Mouse (Mus musculus): ENCODE measurements around the gene Vps53.
"Not testable (repeated sequence)": the region's sequence is repeated elsewhere in the genome, so short reads cannot be mapped to it uniquely, and the experiment has no call there.

The Vps53 gene

DNA sequence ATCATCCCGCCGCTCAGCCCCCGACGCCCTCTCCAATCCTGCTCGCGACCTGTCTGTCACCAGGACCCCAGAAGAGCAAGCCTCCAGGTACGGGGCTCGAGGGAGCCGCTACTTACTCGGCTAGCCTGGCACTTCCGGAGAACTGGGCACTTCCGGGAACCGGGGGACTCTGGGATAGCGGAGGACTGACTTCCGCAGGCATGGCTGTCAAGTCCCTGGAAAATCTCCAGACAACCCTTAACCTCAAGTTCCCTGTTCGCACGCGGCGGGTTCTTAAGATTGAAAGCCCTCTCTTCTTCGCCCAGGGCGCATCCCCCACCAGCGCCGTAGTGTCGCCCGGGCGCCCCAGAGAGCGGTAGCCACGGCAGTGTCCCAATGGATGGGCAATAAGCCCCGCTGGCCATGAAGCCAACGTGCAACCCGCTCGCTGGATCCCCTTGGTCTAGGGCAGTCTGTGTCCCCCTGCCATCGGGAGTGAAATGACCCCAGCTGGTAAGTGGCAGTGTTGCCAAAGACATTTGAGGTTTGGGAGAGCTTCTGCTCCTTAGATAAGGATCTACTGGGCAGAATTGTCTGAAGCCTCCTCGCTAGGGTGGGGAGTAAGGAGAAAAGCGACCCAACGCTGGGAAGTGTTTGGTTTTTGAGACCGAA lies at the start of gene Vps53, which contains the start of gene Fam57a:
Gene Vps53, minus strand, starts transcription at position 153 of the 651 bp plus-strand sequence.
Gene Fam57a, plus strand, starts transcription at position 177 of the 651 bp plus-strand sequence.
- peak; percentile 87 for DNase-seq (ENCODE audit: low read depth)

DNA sequence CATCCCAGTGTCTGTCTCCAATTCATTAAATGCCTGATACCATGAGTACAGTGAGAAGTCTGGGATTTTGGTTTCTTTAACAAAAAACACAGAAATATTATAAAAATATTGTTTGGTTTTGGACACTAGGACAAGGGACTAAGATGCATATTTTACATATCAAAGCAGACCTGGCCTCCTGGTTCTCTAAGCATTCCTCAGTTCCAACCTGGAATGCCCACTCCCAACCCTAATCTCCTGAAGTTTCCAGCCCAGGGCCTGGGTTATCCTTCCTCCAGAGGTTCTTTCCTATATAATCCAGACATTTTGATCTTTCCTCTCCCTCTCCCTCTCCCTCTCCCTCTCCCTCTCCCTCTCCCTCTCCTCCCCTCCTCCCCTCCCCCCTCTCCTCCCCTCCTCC lies 45.6 kb upstream of the Vps53 start:
- no peak for DNase-seq (ENCODE audit: low read depth)

DNA sequence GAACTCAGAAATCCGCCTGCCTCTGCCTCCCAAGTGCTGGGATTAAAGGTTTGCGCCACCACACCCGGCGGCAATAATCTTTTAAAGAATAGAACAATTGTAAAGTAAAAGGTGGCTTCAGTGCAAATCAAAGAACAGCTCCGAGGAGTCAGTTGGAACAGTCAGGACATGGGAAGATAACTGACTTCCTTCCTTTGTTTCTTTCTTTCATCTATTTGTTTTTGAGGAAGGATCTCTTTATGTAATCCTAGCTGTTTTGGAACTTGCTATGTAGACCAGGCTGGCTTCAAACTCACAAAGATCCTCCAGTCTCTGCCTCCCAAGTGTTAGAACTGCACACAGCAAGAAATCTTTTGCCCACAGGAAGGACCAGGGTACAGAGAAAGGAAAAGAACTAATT lies 45.2 kb upstream of the Vps53 start:
- no peak for DNase-seq (ENCODE audit: low read depth)

DNA sequence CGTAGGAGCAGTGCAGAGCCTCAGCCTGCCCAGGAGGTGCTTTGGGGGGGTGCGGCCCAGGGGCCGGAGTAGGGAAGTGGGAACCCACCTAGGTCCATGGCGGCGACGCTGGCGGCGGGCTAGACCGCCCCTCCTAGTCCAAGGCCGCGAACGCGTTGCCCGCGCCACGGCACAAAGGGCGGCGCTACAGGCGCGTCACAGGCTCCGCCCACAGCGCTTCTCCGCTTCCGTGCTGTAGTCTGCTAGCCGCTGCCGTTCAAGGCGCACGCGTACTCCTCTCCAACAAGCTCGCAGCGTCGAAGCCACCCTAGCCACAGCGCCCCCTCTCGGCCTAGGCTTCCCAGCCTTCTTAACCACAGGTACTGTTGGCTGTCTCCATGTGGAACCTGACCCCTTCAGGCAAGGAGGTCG lies 37.9 kb upstream of the Vps53 start, which contains the start of the genes Dbil5 and Gemin4:
Gene Dbil5, plus strand, starts transcription at position 219 of the 411 bp plus-strand sequence.
Gene Gemin4, minus strand, starts transcription at position 275 of the 411 bp plus-strand sequence.
- DNase-seq (ENCODE audit: low read depth) = peak; percentile 99

DNA sequence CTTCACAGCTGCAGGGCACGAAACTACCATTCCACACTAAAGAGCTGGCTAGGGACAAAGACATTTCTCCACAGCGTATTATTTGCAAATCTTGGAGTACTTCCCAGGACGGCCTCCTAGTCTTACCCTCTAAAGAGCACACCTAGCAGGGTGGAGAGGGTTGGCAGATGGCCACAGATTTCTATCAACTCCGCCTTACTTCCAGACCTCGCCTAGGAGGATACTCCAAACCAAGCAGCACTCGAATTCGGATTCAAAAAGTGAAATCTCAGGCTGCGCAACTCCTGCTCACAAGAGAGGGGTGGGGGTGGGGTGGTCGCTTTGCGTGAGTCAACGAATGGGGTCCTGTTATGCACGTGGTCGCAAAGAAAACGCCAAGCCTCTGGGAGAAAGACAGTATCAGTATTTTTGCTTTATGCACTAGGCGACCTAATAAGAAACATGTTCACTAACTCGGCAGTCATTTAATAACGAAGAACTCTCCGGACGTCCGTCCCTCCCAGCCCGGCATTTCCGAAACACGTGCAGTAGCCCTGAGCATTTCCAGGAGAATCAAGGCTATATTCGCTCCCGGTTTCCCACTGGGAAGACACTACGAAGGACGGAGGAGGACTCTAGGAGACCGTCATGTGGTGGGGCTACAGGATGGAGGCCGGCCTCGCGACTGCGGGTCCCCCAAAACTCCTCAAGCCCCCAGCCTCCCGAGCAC lies 37.4 kb upstream of the Vps53 start:
- peak; percentile 61 for DNase-seq (ENCODE audit: low read depth)

DNA sequence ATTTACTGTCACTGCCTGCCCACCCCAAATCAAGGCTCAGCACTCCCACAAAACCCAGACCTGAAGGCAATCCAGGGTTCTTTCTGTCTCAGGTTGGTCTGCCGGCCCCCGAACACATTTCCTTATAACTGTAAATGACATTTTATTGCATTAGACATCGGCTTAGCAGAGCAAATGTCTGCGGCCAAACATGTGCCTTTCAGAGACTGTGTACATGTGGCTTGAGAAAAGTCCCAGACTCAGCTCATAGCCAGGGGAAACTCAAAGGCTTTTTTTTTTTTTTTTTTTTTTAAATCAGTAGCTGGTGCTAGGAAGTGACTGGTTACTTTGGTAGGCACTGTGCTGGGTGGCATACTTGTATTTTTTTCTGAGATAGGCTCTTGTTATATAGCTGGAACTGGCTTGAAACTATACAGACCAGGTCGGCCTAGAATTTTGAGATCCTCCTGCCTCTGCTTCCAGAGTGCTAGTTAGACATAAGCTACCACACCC lies 36.6 kb upstream of the Vps53 start:
- no peak for DNase-seq (ENCODE audit: low read depth)

DNA sequence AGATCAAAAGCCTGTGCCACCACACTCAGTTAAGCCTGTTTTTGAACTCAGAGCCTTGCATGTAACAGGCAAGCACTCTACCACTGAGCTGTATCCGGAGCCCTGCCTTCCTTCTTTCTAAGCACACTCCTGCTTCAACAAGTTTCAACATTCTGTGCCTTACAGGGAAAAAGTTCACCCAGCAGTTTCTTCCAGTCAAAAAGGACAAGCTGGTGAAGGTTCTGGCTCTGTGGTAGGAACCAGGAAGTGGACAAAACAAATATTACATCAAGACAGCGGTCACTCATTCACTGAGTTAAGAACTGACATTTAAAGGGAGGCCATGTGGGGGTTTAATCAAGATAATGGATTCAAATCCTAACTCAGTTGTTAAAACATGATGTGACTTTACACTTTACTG lies 35.6 kb upstream of the Vps53 start:
- DNase-seq (ENCODE audit: low read depth) = no peak

DNA sequence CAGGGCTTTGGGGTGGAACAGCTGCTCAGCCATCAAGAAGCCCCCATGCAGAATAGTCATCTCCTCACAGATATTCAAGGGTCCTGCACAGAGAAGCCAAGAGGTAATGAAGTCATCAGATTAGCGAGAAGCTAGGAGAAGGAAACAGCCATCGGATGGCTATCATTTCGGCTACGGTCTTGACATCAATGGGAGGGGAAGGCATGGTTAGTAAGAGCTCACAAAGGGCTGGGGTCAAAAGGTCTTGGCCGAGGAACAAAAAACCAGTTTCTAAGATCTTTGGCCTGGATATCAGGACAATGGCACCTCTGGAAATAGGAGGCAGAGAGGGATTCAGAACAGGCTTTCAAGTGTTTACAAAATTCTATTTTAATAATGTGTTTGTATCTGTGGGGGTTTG lies 34.4 kb upstream of the Vps53 start:
- DNase-seq (ENCODE audit: low read depth) = no peak

DNA sequence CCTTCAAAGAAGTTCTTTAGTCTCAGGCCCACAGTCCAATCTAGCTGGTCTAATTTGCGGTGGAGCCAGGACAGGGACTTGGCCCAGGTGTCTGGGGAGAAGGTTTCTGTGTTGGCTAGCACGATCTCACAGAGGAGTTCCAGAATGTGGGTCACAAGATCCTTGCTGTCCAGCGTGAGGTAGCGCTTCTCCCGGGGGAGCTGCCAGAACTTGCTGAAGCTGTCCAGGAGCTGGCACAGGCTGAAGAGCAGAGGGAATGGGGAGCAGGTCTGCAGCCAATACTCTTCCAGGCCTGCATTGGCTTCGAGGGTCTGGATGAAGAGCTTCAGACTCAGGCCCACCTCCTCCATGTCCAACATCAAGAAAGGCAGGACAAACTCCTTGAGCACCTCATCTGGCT lies 32.1 kb upstream of the Vps53 start:
- DNase-seq (ENCODE audit: low read depth) = not testable (repeated sequence)

DNA sequence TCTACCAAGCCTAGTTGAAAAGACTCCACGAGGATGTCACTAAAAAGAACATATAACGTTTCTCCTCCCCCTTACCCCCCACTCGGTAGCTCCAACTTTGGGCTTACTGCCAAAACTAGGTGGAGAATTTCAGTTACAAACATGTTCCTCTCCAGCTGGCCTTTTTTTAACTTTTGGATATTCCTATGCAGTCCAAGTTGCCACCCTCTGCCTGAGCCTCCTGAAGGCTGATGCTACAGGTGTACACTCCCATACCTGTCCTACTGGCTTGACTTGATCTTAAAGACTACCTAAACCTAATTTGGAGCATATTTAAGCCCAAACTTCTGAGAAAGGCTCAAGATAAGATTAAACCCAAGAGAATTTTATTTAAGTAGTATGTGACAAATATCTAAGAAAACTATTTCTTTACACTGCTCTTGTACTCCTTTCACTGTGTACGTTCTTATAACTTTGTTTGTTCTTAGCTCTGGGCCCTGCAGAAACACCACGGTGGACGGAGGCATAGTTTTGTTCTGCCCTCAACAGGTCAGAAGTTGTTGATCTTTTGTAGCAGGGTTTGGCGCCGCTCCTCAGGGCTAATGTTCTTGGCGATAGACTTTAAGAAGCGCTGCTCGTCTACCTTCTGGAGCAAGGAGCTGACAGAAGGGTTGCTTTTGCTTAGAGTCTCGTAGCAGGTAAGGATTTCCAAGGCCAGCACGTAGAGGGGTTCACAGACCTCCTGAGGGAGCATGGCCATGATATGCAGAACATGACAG lies 31.0 kb upstream of the Vps53 start:
- no peak for DNase-seq (ENCODE audit: low read depth)

DNA sequence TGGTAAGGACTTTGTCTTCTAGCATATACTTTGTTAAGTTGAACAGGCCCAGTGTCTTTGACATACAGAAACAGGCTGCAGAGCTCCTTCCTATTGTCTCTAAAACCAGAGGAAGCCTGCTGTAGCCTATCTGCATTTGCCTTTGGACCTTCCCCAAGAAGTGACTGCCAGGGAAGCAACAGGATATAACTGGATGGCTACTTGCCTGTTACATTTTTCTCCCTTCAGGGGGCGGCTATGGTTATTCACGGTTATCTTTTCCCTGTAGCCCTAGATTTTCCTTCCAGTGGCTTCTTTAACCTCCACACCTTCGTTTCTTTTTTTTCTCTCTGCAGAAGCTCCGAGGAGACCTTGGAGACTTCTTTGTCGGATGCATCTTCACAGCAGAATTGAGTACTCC lies 27.3 kb upstream of the Vps53 start:
- DNase-seq (ENCODE audit: low read depth) = no peak

DNA sequence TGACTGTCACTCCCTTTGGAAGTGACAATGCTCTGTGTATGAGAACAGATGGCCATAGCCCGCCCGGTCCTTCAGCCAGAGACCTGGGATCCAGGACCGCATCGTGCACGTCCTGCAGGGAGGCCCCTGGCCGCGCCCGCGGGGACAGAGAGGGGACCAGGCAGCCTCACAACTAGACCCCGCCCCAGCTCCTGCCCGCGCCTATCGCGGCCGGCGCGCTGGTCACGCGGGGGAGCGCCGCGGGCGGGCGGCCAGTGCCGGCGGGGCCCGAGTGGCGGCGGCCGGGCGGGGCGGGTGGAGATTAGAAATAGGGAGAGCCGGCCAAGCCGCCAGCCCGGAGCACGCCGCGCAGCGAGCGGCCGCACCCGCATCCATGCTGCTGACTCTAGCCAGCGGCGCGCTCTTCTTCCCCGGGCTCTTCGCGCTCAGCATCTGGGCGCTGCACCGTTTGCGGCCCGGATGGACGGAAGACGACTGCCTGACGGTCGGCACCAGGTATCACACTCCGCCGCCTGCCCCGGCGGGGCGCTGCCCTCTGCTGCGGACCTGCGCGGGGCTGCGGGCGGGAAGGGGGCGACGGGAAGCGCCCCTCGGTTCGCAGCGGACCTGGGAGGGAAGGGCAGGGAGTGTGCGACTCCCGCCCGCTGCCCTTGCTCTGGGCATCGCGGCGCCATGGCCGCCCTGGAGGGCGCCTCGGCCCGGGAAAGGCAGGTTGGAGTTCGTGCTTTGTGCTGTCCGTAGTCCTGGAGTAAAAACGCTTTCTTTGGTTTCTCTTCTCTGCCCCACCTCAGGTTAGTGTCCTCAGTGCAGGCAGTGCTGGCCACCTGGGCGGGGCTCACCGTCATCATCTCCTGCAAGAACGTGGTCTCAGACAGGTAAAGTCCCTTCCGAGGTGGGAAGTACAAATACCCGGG lies 22.6 kb upstream of the Vps53 start:
- peak; percentile 86 for DNase-seq (ENCODE audit: low read depth)

DNA sequence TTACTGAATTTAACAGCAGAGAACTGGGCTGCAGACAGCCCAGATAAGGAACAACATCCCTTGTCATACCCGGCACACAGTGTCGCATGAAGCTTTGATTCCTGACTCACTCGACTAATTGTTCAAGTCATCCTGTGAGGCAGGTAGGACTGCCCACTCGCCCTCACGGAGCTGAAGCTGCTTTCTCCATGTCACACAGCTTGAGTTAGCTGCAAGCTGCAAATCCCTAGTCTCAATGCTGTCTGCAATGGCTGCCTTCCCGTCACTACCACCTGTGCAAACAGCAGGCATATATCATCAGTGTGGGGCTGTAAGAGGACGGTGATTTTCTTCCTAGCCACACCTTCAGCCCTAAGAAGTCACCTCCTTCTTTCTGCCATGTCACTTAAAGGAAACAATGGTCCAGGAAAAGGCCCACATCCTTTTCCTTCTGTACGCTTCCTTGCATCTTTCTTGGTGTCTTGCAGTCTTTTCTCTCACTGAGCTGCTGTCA lies 17.6 kb upstream of the Vps53 start:
- DNase-seq (ENCODE audit: low read depth) = no peak

DNA sequence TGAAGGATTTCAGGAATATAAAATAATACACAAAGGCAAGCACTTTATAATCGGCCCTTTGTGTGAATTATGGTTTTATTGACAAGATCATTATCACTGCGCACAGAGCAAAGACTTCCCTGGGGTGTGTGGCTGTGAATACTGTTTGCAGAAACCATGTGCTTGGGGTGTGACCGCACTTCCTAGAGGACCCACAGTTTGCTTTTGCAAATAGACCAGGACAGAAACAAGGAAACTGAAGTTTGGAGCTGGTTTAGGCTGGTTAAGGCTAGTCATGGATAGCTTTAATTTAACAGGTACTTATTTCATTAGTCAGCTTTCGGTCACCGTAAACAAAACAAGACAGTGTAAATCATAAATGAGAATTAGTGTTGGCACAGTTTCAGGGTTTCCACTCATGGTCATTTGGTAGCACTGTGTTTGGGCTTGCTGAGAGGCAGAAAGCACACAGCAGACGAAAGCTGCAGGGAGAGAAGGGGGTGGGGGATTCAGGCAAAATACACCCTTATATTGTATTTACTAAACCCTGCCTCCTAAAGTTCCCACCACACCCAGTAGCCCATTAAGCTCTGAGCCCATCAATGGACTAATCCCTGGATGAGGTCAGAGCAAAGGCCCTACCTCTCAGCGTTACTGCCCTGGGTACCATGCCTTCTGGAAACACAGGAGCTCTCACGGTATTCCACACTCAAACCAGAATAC lies 17.0 kb upstream of the Vps53 start:
- no peak for DNase-seq (ENCODE audit: low read depth)

DNA sequence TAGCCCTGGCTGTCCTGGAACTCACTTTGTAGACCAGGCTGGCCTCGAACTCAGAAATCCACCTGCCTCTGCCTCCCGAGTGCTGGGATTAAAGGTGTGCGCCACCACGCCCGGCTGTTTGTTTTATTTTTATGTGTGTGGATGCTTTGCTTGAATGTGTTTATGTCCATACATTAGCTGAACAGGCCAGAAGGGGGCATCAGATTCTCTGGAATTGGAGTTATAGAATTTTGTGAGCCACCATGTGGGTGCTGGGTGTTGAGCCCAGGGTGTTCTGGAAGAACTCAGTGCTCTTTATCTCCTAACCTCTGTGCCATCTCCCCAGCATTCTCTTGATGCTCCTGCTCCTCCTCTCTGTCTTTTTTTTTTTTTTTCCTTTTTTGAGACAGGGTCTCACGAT lies 7.5 kb upstream of the Vps53 start:
- peak; percentile 36 for DNase-seq (ENCODE audit: low read depth)

DNA sequence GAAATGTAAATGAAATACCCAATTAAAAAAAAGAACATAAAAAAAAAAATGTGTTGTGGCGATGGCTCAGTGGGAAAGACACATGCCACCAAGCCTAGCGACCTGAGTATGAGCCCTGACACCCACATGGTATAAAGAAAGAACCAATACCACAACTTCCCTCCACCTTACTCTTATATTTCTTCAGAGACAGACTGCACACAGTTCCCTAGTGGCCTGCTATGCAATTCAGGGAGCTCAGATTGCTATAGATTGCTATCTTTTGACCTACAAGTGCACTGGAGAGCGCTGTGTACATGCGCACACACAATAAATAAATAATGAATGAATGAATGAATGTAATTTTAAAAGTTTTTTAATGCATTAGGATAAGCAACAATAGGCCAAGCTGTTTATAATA lies 4.3 kb upstream of the Vps53 start:
- no peak for DNase-seq (ENCODE audit: low read depth)

DNA sequence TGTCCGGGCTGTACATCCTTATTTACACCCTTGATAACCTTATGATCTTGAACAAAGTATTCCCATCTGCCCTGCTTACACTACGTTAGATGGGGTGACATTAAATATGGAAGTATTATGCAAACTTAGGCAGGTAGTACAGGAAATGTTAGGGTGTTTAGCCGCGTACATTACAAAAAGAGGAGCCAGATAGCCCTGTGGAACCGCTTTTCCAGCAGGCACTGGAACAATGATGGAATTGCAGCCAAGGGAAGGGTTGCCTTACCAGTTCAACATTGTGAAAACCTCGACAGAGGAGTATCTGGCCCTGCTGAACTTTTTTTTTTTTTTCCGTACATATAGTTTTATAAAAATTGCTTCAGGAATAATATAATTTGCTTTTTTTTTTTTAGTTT lies 696 bp upstream of the Vps53 start:
- DNase-seq (ENCODE audit: low read depth) = no peak

DNA sequence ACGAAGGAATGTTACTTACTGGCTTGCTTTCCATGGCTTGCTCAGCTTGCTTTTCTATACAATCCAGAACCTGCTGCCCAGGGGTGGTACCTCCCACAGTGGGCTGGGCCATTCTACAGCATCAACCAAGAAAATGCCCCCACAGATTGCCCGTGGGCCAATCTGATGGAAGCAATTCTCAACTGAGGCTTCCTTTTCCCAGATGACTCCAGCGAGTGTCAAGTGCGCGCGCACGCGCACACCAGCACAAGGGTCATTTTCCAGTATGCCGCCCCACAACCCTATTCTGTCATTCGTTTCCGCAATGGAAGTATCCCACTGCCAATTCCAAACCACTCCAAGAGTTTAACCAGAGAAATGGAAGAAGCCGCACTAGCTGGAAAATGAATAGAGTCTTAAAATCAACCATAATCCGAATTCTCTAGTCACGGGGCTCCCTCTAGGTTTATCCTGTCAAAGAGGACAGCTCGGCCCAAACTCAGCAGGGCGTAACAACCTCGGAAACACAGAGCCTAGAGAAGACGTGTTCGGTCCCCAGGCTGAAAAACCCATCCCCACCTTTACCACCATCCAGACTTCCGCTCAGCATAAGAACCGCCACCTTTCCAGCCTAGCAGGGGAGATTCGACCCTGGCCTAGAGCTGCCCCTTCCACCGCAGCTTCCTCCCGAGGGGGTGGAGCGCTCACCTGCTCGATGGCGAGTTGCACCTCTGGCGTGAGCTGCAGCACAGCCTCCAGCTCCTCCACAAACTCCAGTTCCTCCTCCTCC lies 537 bp downstream of the Vps53 start:
- peak; percentile 65 for DNase-seq (ENCODE audit: low read depth)

DNA sequence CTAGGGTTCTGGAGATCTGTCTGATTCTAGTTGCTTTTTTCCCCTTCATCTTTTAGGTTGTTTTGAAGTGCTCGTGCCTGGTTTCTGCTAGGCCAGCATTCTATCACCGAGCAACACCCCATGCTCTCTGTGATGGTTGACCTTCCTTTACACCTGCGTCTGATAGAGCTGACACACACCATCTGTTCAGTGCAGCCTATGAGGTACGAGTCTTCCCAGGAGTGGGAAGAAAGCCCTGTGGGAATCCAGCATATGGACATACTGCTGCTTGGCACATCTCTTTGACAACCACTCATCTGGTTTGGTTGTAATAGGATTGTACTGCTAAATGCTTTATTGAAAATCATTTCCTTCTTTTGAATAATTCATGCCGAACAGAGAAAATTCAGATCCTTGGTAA lies 9.2 kb downstream of the Vps53 start:
- no peak for DNase-seq (ENCODE audit: low read depth)

DNA sequence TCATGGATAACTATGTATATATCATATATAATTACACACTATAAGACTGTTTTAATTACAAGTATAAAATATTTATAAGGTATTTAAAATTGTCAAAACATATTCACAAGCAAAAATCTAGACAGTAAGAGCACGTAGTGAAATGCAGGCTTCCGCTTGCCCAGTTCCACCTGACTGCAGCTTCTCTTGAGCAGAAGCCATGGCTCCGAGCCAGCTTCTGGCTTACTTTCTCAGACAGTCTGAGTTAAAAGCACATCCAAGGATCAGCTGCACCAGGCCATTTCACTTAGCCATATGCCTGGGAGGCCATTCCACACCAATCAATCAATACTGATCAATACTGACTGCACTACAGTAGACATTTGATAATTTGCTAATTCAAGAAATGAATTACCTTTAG lies 10.5 kb downstream of the Vps53 start:
- DNase-seq (ENCODE audit: low read depth) = no peak

Measured in NIH3T3 (cell line).